ENCODE assay signal across 11 mouse cellular contexts in the genomic region with DNA sequence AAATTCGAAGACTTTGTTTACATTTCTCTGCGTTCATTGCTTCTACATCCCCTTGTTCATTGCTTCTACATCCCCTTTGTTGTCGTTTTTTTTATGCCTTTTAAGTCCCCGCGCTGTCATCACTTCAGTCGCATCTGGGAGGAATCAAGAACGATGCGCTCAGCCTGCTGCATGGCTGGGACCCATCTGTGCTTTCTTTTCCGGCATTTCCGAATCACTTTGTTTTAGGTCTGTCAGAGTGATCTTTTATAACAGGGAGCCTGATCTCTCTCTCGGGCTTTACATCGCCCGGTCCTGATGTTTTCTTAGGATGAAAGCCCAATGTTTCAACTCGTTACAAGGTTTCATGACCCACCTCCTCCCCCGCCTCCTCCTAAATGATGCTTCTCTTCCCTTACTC. TPM values are rescaled to one million over a fixed set of nuclear protein-coding genes. Genes with fewer than 3 reads are reported as not detected.
DNase-seq lines count a peak whose midpoint lies in the region; ATAC-seq and TF ChIP-seq lines count a peak whose summit lies in the region.
"Had no signal": no experiment of that assay in that cellular context is flagged by ENCODE, and none has a peak within 500 bp of the region (broad histone marks: within the 10 kb centered on the region; RNA-seq: fewer than 3 reads in every experiment).

No protein-coding gene starts in this region.

- H3K36me3 ChIP-seq in midbrain, embryonic 15.5 days (replicated peaks) = no peaks in the 10 kb centered on the region
- H3K36me3 ChIP-seq: stomach, embryonic 15.5 days had no signal

- no peaks in the 10 kb centered on the region for H3K9me3 ChIP-seq in midbrain, embryonic 15.5 days
- H3K9me3 ChIP-seq: stomach, embryonic 15.5 days had no signal

- WGBS in midbrain, embryonic 15.5 days = 29% methylated on average over 15 of the region's 15 CpGs

- no peak for ATAC-seq in midbrain, embryonic 15.5 days (replicated peaks)

- no peaks in the 10 kb centered on the region for H3K27me3 ChIP-seq in midbrain, embryonic 15.5 days (replicated peaks)
- H3K27me3 ChIP-seq: stomach, embryonic 15.5 days had no signal

- H3K9ac ChIP-seq in midbrain, embryonic 15.5 days = no peak overlapping the region
- H3K9ac ChIP-seq: stomach, embryonic 15.5 days had no signal

- no peak overlapping the region for H3K4me2 ChIP-seq in midbrain, embryonic 15.5 days
- H3K4me2 ChIP-seq: stomach, embryonic 15.5 days had no signal

- H3K4me3 ChIP-seq in layer of hippocampus, adult 2 months = no peak overlapping the region
- peak overlapping the region; percentile 4; the same call in 1 of the 2 replicates for H3K4me3 ChIP-seq in embryonic fibroblast, embryonic 13.5 days (ENCODE audit: insufficient read depth, low read length)
- no peak overlapping the region for H3K4me3 ChIP-seq in midbrain, embryonic 15.5 days
- H3K4me3 ChIP-seq: erythroblast, embryonic 14.5 days; stomach, embryonic 15.5 days had no signal

- H3K4me1 ChIP-seq in embryonic fibroblast, embryonic 13.5 days (ENCODE audit: control insufficient read depth, insufficient read depth, low read length) = 0 out of 2 replicates have a peak, but pooled peaks cover 3% of the 10 kb centered on the region
- peaks cover 22% of the 10 kb centered on the region for H3K4me1 ChIP-seq in midbrain, embryonic 15.5 days
- H3K4me1 ChIP-seq: stomach, embryonic 15.5 days had no signal

- DNase-seq in layer of hippocampus, adult 2 months (ENCODE audit: low spot score in 2 of 2) = peak; percentile 10 to 23
- no peak for DNase-seq in layer of hippocampus, adult 9-10 months (ENCODE audit: low spot score)
- peak; percentile 14 for DNase-seq in embryo, embryonic 9.5 days (ENCODE audit: extremely low spot score)
- DNase-seq in cerebellum, postnatal 36 days = no peak
- no peak for DNase-seq in thymus, postnatal 0 days (ENCODE audit: low spot score)
- DNase-seq: gastrocnemius, postnatal 36 days had no signal

- no peak for TF ChIP-seq POLR2A in embryonic fibroblast, embryonic 13.5 days (IDR thresholded peaks at IDR 0.05; ENCODE audit: low read depth, low read length)

- TF ChIP-seq CTCF in layer of hippocampus, adult 2 months (conservative IDR thresholded peaks at IDR 0.05) = no peak
- no peak for TF ChIP-seq CTCF in embryonic fibroblast, embryonic 13.5 days (IDR thresholded peaks at IDR 0.05; ENCODE audit: borderline replicate concordance, insufficient read depth, low read length)

- no peak overlapping the region for H3K27ac ChIP-seq in layer of hippocampus, adult 2 months
- no peak overlapping the region for H3K27ac ChIP-seq in embryonic fibroblast, embryonic 13.5 days (ENCODE audit: insufficient read depth, low read length)
- peak overlapping the region; percentile 9; the same call in 1 of the 2 replicates for H3K27ac ChIP-seq in midbrain, embryonic 15.5 days
- H3K27ac ChIP-seq: stomach, embryonic 15.5 days had no signal

RNA-seq across cellular contexts. Expression of gene Gm4894, which starts 44.0 kb away (rescaled TPM):
- not detected for total RNA-seq in layer of hippocampus, adult 2 months (2021)
- polyA plus RNA-seq in embryonic fibroblast, embryonic 13.5 days (2011; ENCODE audit: insufficient read length, low read depth, missing spikeins) = not detected in 2 replicates
- polyA plus RNA-seq in midbrain, embryonic 15.5 days (2015; fragmentation: Nextera tagmentation; extraction: Ambion mirVana) = not detected in 2 replicates
- 0.14 and 1.2 TPM in 2 replicates for polyA plus RNA-seq in thymus, postnatal 0 days (2015; fragmentation: Nextera tagmentation; extraction: Ambion mirVana)
- total RNA-seq: gastrocnemius, postnatal 36 days; left cerebral cortex, postnatal 36 days had no signal
- polyA plus RNA-seq: erythroblast, embryonic 14.5 days; stomach, embryonic 15.5 days had no signal

Comparison
In these comparisons a context has a peak if more than half of its experiments do, and no peak if none do; other contexts are left out.
1. DNase-seq: peak in layer of hippocampus, adult 2 months (2 of 2) and embryo, embryonic 9.5 days (single experiment); none in layer of hippocampus, adult 9-10 months (single experiment), cerebellum, postnatal 36 days (0 of 2) and thymus, postnatal 0 days (single experiment).